Mouse (Mus musculus): ENCODE measurements around the gene Xpot. TPM values are rescaled to one million over a fixed set of nuclear protein-coding genes. Genes with fewer than 3 reads are reported as not detected.

Xpot gene
- polyA plus RNA-seq, 1 experiment: 62.2 TPM

DNA sequence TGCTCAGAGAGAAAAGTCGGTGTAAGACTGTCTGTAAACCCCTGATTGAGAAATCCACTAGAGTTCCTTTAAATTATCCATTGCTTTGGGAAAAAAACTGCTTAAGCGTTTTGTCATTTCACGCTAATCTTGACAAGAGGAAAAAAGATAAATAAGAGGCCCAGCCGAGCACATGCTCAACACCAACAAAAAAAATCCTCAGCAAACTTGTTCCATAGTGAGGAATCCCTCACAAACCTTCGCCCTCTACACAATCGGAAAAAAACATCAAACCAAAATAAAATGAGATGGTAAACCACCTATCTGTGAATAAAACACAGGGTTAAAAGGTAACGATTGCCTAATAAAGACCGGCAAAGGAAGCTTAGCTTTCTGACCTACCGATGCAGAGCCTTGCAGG, 1.1 kb downstream of the Xpot start:
- TF ChIP-seq POLR2A (IDR thresholded peaks at IDR 0.05; ENCODE audit: borderline replicate concordance, low read depth, low read length) (no peak), CTCF (IDR thresholded peaks at IDR 0.05; ENCODE audit: low read depth, low read length) (no peak)
- peaks cover 38% of the 10 kb centered on the region for H3K4me1 ChIP-seq (ENCODE audit: control insufficient read depth, insufficient read depth, low read length)
- peak overlapping the region; percentile 66 for H3K27ac ChIP-seq (ENCODE audit: insufficient read depth, low read depth, low read length)
- peak overlapping the region; percentile 76 for H3K4me3 ChIP-seq (ENCODE audit: insufficient read depth, low read length)

DNA sequence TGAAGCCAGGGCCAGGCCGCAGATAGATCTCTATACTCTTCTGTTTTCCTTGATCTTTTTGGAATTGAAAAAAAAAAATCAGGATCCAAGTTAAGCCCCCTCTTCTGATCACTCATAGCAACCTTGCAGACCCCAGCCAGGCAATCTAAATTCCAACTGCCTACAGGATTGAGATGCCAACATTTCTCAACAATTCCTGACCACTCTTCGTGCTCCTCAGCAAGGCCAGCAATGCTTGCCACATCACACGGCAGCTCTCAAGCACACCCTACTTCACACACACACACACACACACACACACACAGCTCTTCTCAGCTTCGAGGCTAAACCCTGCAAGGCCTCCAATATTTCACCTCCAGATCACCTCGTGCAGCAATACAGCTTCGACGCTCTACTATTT, 2.5 kb downstream of the Xpot start:
- no peak overlapping the region for H3K27ac ChIP-seq (ENCODE audit: insufficient read depth, low read depth, low read length)
- peaks cover 25% of the 10 kb centered on the region for H3K4me1 ChIP-seq (ENCODE audit: control insufficient read depth, insufficient read depth, low read length)
- H3K4me3 ChIP-seq (ENCODE audit: insufficient read depth, low read length): no peak overlapping the region
- TF ChIP-seq CTCF (IDR thresholded peaks at IDR 0.05; ENCODE audit: low read depth, low read length): no peak
- TF ChIP-seq POLR2A (IDR thresholded peaks at IDR 0.05; ENCODE audit: borderline replicate concordance, low read depth, low read length): no peak

GRCm38 (mm10) chr10:121622431-121622830, 3.7 kb downstream of the Xpot start:
- no peak overlapping the region for H3K27ac ChIP-seq (ENCODE audit: insufficient read depth, low read depth, low read length)
- no peak overlapping the region for H3K4me3 ChIP-seq (ENCODE audit: insufficient read depth, low read length)
- TF ChIP-seq CTCF (IDR thresholded peaks at IDR 0.05; ENCODE audit: low read depth, low read length) (no peak), POLR2A (IDR thresholded peaks at IDR 0.05; ENCODE audit: borderline replicate concordance, low read depth, low read length) (no peak)
- peaks cover 17% of the 10 kb centered on the region for H3K4me1 ChIP-seq (ENCODE audit: control insufficient read depth, insufficient read depth, low read length)

DNA sequence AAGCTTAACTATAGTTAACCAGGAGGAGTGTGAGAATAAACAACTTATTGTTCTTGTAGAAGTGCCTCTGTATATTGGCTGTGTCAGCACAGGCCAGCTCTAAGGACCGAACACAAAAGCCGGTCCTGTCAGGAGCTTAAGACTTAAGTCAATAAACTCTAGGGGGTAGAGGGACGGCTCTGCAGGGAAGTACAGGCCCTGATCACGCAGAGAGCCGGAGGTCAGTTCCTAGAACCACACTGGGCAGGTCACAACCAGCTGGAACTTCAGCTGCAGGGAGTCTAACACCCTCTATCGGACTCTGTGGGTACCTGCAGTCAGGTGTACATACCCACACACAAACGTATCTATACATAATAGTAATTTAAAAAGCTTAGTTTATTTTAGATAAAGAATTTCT, 10.2 kb downstream of the Xpot start:
- no peak overlapping the region for H3K4me3 ChIP-seq (ENCODE audit: insufficient read depth, low read length)
- H3K27ac ChIP-seq (ENCODE audit: insufficient read depth, low read depth, low read length): no peak overlapping the region
- TF ChIP-seq POLR2A (IDR thresholded peaks at IDR 0.05; ENCODE audit: borderline replicate concordance, low read depth, low read length): no peak
- peaks cover 17% of the 10 kb centered on the region for H3K4me1 ChIP-seq (ENCODE audit: control insufficient read depth, insufficient read depth, low read length)

DNA sequence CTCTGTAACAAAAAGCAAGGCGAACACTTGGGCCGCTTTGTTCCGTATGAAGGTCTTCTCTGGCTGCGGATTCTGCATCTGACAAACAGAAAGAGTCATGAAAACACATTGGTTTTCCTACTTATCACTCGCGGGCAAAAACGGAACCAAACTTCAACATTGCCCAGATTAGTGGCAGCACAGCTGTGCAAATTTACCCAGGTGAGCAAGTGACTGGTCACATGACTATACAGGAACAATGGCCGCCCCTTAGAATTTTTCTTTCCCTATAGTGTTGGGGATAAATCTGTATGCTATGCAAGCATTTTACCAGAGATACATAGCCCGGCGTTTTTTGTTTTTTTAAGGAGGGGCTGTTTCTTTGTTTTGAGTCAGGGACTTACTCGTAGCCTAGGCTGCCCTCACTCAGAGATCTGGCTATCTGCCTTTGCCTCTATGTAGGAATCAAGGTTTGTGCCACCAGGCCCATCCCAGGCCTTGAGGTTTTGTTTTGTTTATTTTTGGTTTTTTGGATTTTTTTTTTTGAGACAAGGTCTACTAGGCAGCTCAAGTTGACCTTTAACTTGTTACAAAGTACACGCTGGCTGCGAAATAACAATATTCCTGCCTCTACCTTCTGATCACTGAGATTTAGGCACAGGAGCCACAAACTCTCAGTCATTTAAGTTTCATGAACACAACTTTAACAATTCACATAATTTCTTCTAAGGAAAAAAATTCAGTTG, 10.8 kb downstream of the Xpot start:
- Histone ChIP-seq H3K4me1 (ENCODE audit: control insufficient read depth, insufficient read depth, low read length) (peaks cover 17% of the 10 kb centered on the region), H3K27ac (ENCODE audit: insufficient read depth, low read depth, low read length) (no peak overlapping the region), H3K4me3 (ENCODE audit: insufficient read depth, low read length) (no peak overlapping the region)
- no peak for TF ChIP-seq POLR2A (IDR thresholded peaks at IDR 0.05; ENCODE audit: borderline replicate concordance, low read depth, low read length)
- no peak for TF ChIP-seq CTCF (IDR thresholded peaks at IDR 0.05; ENCODE audit: low read depth, low read length)

GRCm38 (mm10) chr10:121613570-121613969, 12.6 kb downstream of the Xpot start:
- no peak for TF ChIP-seq POLR2A (IDR thresholded peaks at IDR 0.05; ENCODE audit: borderline replicate concordance, low read depth, low read length)
- no peak for TF ChIP-seq CTCF (IDR thresholded peaks at IDR 0.05; ENCODE audit: low read depth, low read length)
- peak overlapping the region; percentile 34 for H3K27ac ChIP-seq (ENCODE audit: insufficient read depth, low read depth, low read length)
- peaks cover 17% of the 10 kb centered on the region for H3K4me1 ChIP-seq (ENCODE audit: control insufficient read depth, insufficient read depth, low read length)
- no peak overlapping the region for H3K4me3 ChIP-seq (ENCODE audit: insufficient read depth, low read length)

GRCm38 (mm10) chr10:121612448-121612847, 13.7 kb downstream of the Xpot start:
- no peak for TF ChIP-seq CTCF (IDR thresholded peaks at IDR 0.05; ENCODE audit: low read depth, low read length)
- TF ChIP-seq POLR2A (IDR thresholded peaks at IDR 0.05; ENCODE audit: borderline replicate concordance, low read depth, low read length): no peak
- H3K4me3 ChIP-seq (ENCODE audit: insufficient read depth, low read length): no peak overlapping the region
- H3K4me1 ChIP-seq (ENCODE audit: control insufficient read depth, insufficient read depth, low read length): peaks cover 17% of the 10 kb centered on the region
- H3K27ac ChIP-seq (ENCODE audit: insufficient read depth, low read depth, low read length): peak overlapping the region; percentile 11; the same call in 1 of the 2 replicates

- no peak overlapping the region for H3K27ac ChIP-seq (ENCODE audit: insufficient read depth, low read depth, low read length)
- no peak for TF ChIP-seq CTCF (IDR thresholded peaks at IDR 0.05; ENCODE audit: low read depth, low read length)
- H3K4me1 ChIP-seq (ENCODE audit: control insufficient read depth, insufficient read depth, low read length): peaks cover 17% of the 10 kb centered on the region
- H3K4me3 ChIP-seq (ENCODE audit: insufficient read depth, low read length): no peak overlapping the region
Measured at GRCm38 (mm10) chr10:121611587-121611986, 14.5 kb downstream of the Xpot start.

DNA sequence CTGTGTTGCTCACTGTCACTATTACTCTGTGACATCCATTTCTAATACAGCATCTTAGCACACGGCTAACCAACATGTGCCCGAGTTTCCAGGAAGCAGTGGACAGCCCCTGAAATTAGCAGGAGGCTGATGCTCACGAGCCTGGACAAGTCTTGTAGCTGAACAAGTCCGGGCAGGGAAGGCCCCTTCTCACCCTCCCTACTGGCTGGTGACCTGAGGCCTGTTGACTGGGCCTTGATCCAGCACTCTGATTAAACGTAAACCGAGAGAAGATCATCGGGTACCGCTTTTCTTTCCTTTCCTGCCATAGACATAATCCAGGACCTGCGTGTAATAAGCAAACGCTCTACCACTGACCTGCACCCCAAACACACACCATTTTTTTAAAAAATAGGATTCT, 18.0 kb downstream of the Xpot start:
- Histone ChIP-seq H3K27ac (ENCODE audit: insufficient read depth, low read depth, low read length) (no peak overlapping the region), H3K4me1 (ENCODE audit: control insufficient read depth, insufficient read depth, low read length) (peaks cover 17% of the 10 kb centered on the region), H3K4me3 (ENCODE audit: insufficient read depth, low read length) (no peak overlapping the region)
- TF ChIP-seq CTCF (IDR thresholded peaks at IDR 0.05; ENCODE audit: low read depth, low read length): no peak
- TF ChIP-seq POLR2A (IDR thresholded peaks at IDR 0.05; ENCODE audit: borderline replicate concordance, low read depth, low read length): no peak

GRCm38 (mm10) chr10:121604632-121605344, 21.3 kb downstream of the Xpot start:
- Histone ChIP-seq H3K4me3 (ENCODE audit: insufficient read depth, low read length) (no peak overlapping the region), H3K27ac (ENCODE audit: insufficient read depth, low read depth, low read length) (peak overlapping the region; percentile 90), H3K4me1 (ENCODE audit: control insufficient read depth, insufficient read depth, low read length) (peaks cover 18% of the 10 kb centered on the region)
- TF ChIP-seq CTCF (IDR thresholded peaks at IDR 0.05; ENCODE audit: low read depth, low read length) (no peak), POLR2A (IDR thresholded peaks at IDR 0.05; ENCODE audit: borderline replicate concordance, low read depth, low read length) (no peak)

Measured in bone marrow macrophage, adult 2 months (primary cell).